Mouse (Mus musculus): Measurements from ENCODE around the gene Aprt.

Aprt gene

DNA sequence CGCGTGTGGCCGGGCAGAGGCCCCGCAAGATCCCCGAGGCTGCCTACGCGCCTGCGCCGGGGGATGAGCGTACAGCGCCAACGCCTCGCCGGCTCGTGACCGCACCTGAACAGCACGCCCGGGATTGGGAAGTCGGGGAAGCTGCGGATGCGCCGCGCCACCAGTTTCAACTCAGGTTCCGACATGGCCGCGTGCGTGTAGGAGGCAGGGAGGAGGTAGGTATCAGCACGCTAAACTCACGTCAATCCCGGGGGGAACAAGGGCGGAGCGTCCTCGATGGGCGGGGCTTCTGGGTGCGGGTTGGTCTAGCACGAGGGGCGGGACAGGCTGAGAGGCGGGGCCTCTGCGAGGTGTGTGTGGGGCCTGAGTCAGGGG, at the start of gene Aprt:
Aprt (minus strand) TSS at position 262 of the 375 bp plus-strand sequence.
- DNase-seq (ENCODE audit: low read depth): peak; percentile 97

DNA sequence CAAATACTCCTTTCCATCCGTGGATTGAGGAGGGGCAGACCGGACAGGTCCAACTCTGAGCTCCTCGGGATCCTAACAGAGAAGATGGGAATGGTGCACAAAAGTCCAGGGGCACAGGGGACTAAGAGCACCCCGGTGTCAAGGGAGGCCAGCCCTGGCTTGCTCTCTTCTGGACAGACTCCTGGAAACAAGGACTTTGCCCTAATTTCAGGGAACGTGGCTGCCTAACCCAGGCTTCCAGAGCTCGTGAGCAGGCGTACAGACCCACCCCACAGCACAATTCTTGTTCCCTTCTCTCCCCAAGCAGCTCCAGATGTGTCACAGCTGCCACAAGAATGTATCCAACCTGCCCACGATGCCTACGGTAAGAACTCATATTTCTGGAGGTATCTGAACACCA, 49.1 kb upstream of the Aprt start:
- no peak for DNase-seq (ENCODE audit: low read depth)

DNA sequence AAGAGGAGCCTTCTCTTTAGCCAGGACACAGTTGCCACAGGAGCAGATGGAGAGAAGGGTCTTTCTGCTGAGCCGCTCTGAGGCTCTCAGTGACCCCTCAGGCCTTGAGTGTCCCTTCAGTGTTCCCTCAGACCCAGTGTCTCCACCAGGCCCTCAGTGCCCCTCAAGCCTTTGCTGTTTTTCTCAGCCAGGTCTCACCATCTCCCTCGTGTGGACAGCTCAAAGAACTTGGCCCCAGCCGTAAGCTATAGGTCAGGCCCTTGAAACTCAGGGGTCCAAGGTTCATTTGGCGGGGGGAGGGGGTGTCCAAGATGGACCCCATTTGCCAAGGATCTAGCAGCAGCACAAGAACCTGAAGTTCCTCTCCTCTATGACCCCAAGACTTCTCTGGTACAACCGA, 47.9 kb upstream of the Aprt start:
- DNase-seq (ENCODE audit: low read depth): no peak

DNA sequence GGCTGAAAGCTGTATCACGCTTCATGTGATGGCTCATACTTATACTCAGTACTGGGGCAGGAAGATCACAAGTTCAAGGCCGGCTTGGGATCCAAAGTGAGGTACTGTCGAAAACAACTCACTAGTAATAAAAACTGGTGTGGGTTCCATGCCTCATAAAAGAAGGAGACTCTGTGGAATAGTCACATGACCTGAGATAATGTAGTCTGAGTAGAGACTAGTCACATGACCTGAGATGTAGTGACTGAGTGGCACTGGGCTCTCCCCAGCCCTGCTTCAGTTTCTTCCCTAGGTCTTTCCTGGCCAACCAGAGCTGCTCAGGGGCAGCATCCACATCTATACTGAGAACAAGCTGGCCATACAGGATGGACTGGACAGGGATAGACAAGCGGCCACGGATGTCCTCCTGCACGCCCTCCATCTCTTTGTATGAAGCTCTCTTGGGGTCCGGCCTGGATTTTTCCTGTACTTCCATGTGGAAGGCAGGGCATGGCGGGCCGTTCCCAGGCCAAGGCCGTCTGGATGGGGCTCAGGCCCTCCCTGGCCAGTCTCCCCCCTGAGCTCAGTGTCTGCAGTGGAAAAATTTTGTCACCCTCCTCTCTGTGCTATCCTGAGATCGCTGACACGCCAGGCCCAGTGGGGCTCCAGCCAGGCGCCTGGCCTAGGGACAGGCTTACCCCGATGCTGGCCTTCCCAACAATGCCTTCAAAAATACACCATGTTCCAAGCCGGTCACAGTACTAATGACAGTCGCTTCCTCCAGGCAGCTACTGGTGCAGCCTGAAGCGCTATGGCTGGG, 47.3 kb upstream of the Aprt start:
- DNase-seq (ENCODE audit: low read depth): no peak

DNA sequence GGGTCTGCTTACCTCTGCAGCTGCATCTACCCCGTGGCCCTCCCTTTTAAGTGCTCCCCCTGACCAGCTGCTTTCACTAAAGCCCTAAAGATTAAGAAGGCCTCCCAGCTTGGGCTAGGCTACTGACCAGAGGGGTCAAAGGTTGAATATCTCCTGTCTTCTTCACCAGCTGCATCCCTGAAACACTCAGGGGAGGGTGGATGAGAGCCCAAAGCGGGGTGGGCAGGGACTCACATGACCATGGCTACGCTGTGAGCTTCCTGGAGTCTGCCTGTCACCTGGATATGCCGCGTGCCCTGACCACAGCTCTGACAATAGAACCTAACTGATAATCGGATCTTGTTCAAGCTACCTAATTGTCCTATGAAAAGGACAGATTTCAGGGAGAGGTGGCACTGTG, 46.0 kb upstream of the Aprt start, which contains the start of gene Pabpn1l:
Pabpn1l (minus strand) TSS at position 13 of the 400 bp plus-strand sequence.
- DNase-seq (ENCODE audit: low read depth): no peak

DNA sequence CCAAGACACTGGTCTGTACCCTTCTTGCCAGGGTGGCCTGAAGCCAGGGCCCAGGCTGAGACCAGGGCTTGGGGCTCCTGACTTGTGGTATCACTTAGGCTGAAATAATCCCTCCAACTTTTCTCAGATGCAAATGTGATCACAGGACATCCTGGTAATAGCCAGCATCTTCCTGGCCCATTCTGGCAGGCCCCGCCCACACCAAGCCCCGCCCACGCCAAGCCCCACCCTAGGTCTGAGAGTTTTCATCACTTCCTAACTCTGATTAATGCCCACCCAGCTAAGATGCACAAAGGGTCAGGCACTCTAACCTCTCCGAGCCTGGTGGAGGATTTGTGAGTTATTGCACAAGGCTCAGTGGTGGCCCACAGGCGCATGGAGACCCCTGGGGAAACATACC, 43.7 kb upstream of the Aprt start:
- DNase-seq (ENCODE audit: low read depth): no peak

DNA sequence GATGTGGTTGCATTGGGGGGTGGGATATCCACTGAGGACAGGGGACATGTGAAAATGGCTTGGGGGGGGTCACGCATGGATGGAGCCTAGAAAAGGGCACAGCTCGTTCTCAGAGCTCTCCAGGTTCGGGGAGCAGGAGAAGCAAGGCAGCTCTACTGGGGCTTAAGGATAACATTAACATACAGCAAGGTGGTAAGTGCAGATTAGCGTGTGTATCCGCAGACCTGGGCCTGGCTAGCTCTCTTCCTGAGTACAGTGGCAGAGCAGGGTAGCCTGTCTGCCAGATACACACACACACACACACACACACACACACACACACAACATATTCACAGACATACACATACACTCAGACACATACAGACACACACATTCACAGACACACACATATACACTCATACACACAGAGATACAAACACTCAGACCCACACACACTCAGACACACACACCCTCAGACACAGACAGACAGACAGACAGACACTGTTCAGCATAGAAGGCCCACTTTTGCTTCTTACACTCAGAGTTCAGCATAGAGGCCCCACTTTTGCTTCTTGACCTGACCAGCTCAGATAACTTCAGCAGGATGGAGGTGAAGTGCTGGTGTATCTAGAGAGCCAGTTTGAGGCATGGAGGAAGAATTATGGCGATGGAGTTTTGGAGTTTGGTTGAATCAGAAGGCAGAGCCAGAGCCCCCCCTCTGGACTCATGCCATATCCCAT, 42.1 kb upstream of the Aprt start:
- DNase-seq (ENCODE audit: low read depth): no peak

DNA sequence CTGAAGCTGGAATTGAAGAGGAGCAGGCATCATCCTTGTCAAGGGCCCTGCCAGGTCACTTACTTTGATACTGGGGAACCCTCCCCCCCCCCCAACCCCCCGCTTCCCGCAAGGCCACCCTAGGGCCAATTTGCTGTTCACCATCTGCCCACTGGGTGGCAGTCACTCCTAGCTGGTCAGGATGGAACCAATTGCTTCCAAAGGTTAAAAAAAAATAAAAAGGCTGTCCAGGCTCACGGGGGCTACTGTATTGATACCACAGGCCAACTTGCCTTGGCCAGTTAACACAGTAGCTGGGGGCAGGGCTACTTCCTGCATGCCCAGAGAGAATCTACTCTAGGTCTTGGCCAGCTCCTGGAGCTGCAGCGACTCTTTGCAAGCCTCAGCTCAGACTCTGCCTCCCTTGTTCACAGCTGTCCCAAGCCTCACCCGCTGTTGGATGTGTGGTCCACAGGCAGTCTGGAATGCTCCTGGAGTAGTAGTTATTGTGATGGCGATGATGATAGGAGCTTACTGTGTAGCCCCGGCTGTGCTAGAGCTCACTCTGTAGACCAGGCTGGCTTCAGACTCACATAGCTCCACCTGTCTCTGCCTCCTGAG, 41.3 kb upstream of the Aprt start:
- DNase-seq (ENCODE audit: low read depth): peak; percentile 89

DNA sequence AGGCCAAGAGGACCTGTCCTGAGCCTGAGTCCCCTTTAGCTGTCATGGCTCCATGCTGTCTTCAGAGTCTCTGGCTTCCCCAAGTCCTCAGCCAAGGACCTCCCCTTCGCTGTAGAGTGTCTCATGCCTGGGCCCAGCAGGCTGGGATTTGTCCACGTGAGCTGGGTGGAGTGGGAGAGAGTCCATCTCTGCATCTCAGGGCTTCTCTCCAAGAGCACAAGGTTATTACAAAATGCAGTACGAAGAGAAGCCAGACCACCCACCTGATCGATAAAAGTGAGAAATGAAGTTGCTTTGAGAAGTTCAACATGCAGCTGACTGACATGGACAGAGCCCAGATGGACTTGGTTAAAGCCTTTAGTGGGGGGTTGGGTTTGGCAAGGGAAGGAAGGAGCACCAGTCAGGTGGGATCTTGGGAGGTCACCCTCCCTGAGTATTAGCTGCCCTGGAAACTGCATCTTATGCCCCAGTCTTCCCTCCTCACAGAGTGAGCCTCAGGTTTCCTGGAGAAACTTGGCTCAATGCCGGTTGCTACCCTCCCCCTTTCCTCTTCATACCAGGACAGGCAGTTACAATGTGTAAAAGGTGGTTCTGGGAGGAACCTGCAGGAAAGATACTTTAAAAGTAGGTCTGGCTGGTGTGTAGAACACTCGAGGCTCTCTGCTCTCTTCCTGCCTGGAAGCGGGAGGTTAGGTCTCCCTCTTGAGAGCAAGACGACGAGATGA, 39.6 kb upstream of the Aprt start:
- DNase-seq (ENCODE audit: low read depth): no peak

DNA sequence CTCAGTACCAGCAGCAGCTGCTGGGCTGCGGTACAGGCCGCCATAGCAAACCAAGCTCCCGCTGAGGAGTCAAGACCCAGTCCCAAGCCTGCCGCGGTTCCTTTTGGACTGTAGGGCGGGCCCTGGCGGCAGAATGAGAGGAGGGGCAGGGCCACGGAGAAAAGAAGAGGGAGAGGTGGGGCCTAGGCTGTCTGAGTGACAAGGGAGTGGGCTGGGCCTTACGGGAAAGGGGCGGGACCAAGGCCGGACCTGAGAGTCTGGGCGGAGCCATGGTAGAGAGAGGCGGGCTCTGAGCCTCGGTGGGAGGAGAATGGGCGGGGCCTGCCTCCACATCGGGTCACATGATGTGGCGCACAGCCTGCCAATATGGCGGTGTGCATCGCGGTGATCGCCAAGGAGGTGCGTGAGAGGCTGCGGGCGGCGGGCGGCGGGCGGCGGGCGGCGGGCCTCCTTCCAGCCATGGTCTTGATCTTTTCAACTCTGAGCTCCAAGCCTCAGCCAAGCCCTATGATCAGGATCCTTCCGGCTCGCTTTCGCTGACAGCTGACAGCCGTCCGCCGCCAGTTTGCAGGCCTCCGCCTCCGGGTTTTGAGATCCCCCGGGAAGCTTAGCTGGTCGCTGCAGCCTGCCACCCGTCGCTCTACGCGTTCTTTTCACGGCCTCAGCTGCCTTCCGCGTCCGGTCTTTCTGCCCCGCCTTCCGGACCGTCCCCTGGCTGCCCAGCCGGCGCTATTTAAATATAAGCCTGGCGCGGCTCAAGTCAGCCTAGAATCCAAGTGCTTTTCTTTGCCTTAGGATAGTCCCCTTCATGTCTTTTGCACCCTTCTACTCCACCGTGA, 34.8 kb upstream of the Aprt start, which contains the start of the genes Galns and Trappc2l:
Galns (minus strand) TSS at position 169 of the 839 bp plus-strand sequence.
Trappc2l (plus strand) TSS at position 346 of the 839 bp plus-strand sequence.
- peak; percentile 99 for DNase-seq (ENCODE audit: low read depth)

DNA sequence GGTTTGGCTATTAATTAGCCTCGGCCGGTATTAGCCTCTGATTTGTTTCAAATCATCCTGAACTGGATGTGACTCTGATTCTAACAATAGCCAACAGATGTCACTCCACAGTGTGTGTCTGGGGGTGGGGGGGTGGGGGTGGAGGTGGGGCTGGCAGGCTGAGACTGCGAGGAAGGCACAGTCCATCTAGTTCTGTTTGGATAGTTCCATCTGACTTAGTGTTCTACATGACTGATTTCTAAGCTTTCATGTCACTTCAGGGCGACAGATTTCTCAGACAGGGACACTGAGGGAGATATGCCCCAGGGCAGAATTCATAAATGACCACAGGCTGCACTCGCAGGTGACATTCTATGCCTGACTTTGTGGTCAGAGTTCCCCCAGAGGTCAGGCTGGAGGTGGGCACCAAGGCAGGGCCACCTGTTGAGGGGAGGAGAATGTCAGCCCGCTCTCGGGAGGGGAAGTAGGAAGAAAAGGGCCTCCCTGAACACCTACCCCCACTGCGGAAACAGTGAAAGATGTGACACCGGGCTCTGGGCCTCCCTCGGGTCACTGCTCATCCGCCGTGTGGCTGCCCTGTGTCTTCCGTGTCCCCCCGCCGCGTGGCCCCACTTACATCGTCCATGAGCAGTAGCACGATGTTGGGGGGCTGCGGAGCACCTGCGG, 34.0 kb upstream of the Aprt start:
- no peak for DNase-seq (ENCODE audit: low read depth)

DNA sequence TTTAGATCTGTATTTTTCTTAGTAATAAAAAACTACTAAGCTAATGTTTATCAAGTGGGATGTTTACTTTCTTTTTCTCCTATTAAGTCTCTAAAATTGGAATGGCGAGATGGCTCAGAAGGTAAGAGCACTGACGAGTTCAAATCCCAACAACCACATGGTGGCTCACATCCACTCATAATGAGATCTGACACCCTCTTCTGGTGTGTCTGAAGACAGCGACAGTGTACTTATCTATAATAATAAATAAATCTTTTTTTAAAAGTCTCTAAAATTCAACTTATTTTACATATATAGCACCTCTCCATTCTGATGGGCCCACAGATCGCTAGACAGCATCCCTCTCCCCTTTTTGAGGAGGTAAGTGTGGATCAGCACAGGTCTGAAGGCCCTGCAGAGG, 33.5 kb upstream of the Aprt start:
- no peak for DNase-seq (ENCODE audit: low read depth)

DNA sequence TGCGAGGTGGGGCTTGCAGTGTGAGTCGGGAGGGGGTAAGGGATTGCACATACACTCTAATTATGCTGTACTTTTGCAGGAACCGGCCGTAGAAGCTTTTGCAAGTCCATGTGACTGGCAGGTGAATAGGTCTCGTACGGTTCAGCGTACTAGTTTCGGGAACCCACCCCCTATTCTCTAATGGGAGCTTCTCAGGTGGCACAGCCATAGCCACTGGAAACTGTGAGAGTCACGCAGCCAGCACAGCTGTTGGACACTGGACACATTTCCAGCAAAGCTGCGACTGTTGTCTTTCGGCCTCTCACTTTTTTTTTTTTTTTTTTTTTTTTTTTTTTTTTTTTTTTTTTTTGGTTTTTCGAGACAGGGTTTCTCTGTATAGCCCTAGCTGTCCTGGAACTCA, 30.1 kb upstream of the Aprt start:
- DNase-seq (ENCODE audit: low read depth): no peak

DNA sequence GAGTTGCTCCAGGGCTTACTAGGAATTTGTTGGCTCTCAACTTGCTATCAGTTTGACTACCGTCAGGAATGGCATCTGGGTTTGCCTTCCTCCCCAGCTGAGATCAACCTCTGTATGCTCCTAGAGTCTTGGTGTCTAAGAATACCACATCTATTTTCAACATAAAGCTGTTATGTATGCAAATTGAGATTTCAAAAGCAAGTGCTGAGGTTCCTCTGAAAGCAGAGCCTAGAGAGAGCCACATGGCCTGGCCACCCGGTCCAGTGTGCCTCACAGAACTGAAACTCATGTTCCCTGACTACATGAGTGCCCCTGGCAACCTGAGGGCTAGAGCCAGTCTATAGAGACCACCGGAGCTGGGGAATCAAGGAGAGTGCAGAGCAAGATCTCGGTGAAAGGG, 28.7 kb upstream of the Aprt start:
- DNase-seq (ENCODE audit: low read depth): no peak

DNA sequence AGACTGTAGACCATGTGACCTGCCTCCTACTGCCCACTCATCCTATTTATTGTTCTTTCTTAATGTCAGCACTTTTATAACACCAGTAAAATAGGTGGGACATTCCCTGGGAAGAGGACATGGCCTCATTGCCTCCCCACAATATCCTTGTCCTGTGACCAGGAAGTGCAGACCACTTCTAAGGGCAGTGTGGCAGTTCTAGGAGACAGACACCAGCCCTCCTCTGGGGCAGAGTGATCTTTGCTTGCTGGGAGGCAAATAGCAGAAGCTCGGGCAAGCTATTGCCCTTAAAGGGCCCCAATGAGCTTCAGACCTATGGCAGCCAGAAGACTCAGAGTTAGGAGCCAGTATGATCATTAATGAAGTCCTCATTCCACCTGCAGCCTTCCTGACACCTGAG, 27.9 kb upstream of the Aprt start:
- no peak for DNase-seq (ENCODE audit: low read depth)

DNA sequence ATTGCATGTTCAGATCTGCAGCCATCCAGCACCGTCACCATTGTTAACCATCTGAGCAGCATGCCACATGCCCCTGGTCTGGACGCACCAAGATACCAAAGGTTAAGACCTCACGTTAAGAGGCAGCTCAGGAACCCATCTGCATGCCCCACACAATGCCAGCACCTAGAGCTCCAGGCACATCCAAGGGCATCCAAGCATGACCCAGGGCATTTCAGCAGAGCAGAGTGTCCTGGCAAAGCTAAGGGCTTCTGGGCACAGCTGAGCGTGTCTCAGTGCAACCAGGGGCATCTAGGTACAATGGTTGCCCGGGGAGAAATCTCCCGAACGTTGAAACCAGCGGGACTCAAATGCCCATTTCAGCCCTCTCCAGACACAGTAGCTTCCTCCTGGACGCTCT, 24.0 kb upstream of the Aprt start:
- no peak for DNase-seq (ENCODE audit: low read depth)

DNA sequence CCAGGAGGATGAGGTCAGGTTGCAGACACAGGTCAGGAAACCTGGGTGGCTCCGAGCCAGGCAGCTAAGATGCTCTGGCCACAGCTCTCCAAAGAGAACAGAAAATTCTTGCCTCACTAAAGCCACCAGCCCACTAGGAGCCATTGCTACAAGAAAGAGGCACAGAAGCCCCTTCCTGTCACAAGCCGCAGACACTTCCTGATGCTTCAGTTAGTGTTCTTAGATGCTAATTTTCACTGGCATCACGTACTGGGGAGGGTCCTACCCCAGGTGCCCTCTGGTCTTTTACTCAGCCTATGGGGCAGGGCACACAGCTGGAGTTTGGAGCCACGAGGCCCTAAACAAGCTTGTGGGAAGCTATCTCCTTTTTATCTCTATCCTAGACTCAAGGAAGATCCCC, 19.3 kb upstream of the Aprt start:
- DNase-seq (ENCODE audit: low read depth): no peak

DNA sequence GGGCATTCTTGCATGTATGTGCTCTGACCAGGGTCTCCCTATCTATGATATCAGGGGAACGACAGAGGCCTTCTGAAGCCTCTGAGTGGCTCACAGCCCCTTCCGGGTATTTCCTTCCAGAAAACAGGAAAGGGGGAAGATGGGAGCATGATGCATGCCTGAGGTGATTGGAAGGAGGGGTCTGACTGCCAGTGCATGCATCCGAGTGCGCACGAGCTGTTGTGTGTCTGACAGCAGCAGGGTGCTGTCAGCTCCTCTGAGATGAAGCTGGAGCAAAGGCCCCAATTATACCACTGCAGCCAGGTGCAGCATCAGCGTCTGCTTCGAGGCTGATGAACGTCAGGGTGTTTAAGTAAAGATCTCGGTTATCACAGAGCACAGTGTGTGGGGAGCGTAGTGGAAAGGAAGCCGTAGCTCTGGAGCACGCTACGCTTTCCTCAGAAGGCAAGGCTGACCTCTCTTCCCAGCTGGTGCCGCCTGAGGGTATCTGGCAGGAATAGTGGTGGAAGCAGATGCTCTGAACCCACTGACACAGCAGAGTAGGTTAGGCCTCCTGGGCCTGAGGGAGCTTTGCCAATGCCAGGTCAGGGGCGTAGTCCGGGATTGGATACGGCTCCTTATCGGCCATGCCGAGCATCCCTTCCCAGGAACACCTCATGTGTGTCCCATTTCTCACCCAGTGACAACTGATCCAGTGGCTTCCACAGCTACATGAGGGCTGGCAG, 17.2 kb upstream of the Aprt start:
- DNase-seq (ENCODE audit: low read depth): no peak

DNA sequence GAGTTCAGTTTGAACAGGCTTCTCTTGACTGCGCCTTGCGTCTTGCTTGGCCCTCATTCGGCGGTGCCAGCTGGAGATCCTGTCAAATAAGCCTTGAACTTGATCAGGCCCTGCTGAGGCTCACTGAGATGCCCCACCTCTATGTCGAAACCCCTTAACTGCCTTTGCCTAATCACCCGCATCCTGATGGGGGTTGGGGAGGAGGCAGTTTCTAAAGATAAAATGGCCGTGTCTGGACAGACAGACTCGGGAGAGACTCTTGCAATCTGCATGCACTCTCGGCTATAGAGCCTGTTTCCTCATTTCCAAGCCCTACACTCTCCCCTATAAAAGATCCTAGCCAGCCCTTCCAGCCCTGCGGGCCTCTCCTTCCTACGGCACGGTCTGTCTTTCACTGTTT, 16.5 kb upstream of the Aprt start:
- no peak for DNase-seq (ENCODE audit: low read depth)

DNA sequence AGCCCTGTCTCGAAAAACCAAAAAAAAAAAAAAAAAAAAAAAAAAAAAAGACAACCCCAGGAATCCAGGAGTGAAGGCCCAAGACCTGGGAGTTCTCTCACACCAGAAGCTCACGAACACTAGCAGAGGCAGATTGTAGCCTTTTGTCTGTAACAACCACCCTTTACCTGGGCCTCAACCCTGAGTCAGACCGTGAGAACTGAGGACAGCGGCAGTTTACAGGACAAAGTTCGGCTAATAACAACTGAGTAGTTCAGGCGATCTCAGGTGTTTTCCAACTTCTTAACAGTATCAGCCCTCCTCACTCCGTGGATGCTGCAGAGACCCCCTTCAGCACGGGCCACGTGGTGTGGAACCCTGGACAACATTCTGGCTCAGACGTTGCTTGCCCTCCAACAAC, 10.0 kb upstream of the Aprt start:
- no peak for DNase-seq (ENCODE audit: low read depth)

Measured in induced T-regulatory cell, adult 2 months (primary cell).